Mouse (Mus musculus) A20 (cell line): ENCODE measurements around the gene Adam33.
"Not testable (repeated sequence)": the region's sequence is repeated elsewhere in the genome, so short reads cannot be mapped to it uniquely, and the experiment has no call there.

Experiments
- DNase-seq: peaks from one replicate; pipeline ENCODE4 v3.0.0-alpha.2; 2011; ENCODE audit warnings: low read depth, low spot score

Gene Adam33

DNA sequence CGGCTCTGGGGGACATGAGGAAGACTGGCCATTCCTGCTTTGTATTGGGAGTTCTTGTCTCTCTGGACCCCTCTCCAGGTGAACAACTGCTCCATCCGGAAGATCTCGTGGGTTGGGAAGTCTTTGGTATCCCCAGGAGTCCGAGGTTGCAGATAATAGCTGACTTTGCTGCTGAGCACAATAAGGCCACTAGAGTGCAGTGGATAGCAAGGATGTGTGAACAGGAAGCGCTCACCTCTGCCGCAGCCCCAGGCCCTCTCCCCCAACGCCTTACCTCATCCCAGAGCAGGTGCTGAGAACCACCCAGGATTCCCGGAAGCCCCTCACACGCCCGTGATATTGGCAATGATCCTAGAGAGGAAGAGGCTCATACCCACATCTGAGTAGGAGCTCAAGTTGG lies 7.4 kb downstream of the Adam33 start:
- no peak for DNase-seq

DNA sequence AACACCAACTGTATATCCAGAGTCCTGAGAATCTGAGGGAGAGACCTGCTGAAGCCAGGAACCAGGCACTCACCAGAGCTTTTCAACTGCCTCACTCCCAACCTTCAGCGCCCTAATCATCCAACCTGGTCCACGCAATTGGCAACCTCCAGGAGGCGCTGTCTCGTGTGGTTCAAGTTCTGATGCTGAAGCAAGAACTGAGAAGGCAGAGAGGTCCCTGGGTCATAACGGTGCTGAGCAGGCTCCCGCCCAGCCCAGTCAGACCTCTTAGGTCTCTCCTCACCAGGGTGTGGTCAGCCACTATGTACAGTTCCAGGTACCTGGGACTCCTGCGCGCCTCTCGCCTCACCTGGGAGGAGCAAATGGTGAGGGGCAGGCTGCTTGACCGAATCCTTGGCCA lies 8.0 kb downstream of the Adam33 start:
- peak; percentile 32 for DNase-seq

DNA sequence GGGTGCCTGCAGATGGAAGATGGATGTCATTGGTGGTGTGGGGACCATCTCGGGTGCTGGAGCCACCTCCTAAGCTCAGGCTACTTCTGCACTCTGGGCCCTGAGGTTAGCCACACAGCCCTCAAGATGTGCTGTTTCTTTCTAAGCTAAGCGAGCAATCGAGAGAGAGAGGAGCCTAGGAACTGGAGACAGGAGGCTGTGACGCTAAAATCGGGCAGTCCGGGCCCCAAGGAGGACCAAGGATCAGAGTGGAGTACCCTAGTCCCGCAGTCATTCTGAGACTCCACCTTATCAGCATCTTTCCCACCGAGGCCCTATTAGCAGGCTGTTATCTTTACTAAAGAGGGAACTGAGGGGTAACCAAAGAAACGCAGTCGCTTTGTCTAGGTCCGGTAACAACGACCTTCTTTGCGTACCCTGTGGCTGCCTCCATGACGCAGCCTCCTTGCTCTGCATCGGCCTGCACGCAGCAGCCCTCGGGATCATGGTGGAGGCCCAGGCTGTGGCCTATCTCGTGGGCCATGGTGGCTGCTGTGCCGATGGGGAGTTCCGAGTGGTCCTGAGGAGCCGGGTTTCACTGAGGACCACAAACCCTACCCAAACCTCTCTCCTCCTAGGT lies 8.9 kb downstream of the Adam33 start:
- no peak for DNase-seq

DNA sequence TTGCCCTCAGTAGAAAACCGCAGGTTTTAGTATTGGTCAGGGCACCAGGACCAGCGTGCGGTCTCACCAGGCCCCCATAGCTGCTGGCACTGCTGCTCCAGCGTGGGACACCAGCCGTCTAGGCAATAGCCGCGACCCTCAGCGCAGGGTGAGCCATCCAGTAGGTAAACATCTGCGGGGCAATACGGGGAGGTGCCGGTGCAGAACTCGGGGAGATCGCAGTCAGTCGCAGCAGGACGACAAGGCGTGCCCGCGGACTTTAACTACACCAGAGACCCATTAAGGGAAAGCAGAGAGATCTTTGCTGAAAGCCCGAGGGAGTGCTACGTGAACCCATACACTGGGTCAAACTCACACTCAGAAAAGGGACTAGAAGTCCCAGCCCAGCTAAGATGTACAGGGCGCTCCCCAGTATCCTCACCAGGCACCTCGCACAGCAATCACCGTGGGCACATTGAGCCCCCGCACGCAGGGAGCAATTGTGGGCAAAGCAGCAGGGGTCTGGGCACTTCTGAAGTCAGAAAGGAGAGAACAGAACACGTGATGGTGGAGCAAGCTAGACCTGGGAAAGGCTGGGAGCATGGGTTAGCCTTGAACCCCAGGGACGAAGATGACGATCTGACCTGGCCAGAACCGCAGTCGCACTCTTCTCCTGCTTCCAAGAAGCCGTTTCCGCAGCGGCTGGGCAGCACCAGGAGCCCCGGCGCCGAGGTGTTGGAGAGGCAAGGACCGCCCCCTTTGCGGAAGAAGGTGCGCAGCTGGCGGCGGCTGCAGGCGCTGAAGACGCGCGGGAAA lies 9.6 kb downstream of the Adam33 start:
- no peak for DNase-seq

- no peak for DNase-seq
Observed at GRCm38 (mm10) chr2:131052862-131053418, 10.7 kb downstream of the Adam33 start.

GRCm38 (mm10) chr2:131052043-131052442 lies 11.6 kb downstream of the Adam33 start:
- DNase-seq: no peak

DNA sequence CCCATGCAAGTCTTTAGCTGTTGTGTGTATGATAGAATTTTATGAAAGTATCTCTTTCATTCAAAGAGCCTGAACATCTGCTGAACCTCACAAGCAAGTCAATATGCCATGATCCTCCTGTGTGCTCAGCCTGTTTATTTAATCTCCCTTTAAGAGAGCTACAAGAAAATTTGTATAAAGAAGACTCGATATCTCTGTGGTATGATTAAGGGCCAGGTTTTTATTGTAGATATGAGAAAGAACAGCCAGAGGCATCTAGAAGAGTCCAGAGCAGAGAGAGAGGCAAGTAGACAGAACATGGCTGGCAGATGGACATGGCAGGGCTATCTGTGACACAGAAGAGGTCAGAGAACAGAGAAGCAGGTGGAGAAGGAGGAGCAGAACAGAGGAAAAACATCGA lies 17.6 kb downstream of the Adam33 start:
- DNase-seq: no peak

DNA sequence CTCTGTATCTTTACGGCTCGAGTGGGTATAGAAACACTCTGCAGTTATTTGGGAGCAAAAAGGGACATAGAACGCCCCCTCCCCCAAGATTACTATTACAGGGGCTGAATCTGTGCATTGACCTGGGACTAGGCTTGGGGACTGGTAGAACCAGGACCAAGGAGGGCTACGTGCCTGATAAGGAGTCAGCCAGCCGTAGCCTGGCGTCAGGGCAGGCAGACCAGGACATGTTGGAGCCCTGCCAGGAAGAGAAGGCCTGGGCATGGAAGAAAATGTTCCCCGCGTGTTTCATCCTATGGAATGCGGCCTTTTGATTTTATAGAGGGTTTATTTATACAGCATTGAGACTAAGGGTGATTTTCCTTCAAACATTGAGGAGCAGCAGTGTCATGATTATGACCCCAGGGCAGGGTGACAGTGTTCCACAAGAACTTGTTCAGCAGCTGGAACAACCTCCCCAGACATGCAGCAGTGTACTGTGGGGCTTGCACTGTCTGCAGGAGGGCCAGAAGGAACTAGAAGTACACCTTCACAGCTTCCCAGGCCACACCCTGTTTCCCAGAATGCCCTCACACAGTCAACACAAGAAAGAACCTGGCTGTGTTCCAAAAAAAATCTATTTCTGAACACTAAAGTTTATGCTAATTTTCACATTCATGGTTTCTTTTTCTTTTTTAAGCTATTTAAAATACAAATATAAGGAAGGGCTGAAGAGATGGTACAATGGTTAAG lies 18.5 kb downstream of the Adam33 start:
- no peak for DNase-seq

- no peak for DNase-seq
Observed at GRCm38 (mm10) chr2:131044354-131044852, 19.2 kb downstream of the Adam33 start.

DNA sequence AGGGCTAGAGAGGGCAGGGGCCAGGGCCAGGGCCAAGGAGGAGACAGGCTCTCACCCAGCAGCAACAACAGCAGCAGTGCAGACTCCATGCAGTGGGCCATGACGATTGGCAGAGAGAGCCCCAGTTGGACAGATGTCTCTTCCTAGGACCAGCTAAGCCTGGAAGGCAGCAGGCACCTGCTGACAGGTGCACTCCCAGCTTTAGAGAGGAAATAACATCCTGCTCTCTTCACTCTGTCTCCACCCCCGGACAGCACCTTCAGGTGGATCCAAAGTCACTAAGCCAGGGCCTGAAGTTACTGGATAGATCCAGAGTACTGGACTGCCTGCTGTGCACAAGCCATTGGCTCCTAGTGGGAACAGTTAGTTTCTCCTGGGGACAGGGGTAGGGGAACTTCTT lies 20.6 kb downstream of the Adam33 start, which contains the start of gene Gfra4:
Gene Gfra4 (minus strand): TSS at position 101 of the 400 bp plus-strand sequence.
- no peak for DNase-seq

DNA sequence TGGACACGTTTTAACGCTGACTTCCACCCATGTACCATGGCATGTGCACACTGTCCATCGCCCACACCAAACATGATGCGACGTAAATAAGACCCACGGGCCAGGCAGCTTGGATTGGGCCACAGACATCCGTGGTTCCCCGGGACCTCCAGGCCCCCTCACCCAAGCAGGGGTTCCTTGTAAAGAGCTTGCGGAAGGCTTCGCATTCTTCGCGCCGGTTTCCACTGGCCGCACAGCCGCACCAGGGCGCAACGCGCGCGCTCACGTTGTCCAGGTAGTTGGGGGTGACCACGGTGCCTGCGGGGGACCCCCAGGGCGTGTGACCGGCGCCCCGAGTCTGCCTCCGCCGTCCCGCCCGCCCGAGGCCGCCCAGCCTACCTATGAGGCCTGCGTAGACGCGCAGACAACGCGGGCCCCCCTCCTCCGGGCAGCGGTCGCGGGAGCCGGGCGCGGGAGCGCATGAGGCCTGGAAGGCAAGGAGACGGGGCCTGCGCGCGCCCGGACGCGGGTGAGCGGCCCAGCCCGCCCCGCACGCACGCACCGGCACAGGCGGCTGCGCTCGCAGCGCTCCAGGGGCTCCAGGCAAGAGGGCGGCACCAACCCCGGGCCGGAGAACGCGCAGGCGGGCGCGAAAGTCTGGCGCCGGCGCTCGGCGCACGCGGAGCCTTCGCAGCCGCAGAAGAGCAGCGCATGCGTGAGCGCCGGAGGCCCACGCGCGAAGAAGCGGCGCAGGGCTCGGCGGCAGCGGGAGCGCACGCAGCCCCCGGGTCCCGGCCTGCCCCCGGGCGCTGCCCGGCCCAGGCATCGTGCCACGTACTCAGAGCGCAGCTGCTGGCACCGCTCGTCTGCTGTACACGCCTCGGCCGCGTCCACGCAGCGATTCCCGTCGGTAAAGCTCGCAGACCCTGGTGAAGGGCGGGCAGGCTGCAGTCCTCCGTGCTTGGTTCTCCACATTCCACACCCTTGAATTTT lies 22.5 kb downstream of the Adam33 start:
- no peak for DNase-seq

GRCm38 (mm10) chr2:131038675-131039074 lies 24.9 kb downstream of the Adam33 start:
- DNase-seq: no peak

DNA sequence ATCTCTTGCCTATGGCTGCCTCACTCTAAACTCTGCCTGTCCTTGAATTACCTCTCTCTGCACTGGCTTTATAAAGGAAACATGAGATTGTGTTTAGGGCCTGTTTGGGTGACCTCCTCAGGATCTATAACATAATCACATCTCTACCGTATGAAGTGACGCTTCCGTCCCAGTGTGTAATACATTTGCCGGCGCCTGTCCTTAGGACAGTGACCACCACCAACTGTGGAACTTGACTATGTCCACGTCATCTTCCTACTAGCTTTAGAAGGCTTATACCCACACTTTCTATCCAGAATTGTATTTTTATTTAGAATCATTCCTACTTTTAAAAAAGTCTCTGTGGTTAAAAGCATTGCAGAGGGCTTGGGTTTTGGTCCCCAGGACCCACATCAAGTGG lies 25.4 kb downstream of the Adam33 start:
- no peak for DNase-seq

- DNase-seq: peak; percentile 82
Observed at GRCm38 (mm10) chr2:131037226-131037990, 26.2 kb downstream of the Adam33 start.

DNA sequence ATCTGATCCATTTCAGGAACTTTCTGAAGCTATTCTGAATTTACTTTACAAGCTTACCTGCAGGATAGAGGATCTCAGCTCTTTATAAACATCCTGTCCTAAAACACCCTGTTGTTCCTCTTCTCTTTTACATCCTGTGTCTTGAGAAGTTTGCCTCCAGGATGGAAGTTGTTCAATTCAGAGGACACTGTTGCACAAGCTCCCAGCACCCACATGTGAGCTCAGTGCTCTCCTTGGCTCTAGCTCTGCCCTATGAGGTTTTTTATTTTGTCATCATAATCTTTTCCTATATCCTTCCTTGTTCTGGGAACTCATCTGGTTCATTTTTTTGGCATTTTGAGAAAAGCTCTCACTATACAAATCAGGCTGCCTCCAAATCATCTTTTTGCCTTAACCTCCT lies 26.9 kb downstream of the Adam33 start:
- peak; percentile 22 for DNase-seq

DNA sequence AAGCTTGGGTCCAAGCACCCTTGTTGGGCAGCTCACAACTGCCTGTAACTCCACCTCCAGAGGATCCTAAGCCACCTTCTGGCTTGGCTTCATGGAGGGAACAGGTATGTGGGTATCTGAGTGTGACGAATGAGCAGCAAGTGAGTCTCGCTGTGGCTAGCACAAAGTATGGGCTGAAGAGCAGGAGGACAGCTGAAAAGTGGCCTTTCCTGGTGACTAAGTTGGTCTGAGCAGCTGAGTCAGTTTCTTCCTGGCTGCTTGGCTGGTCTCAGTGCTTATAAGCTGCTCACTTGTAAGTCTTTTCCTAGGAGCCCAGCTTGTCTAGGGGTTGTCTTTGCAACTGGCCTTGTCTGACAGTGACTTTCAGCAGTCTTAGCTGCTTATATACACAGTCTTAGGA lies 27.3 kb downstream of the Adam33 start:
- DNase-seq: no peak

GRCm38 (mm10) chr2:131031406-131031805 lies 32.2 kb downstream of the Adam33 start:
- not testable (repeated sequence) for DNase-seq

- DNase-seq: no peak
Observed at GRCm38 (mm10) chr2:131030998-131031397, 32.6 kb downstream of the Adam33 start.

DNA sequence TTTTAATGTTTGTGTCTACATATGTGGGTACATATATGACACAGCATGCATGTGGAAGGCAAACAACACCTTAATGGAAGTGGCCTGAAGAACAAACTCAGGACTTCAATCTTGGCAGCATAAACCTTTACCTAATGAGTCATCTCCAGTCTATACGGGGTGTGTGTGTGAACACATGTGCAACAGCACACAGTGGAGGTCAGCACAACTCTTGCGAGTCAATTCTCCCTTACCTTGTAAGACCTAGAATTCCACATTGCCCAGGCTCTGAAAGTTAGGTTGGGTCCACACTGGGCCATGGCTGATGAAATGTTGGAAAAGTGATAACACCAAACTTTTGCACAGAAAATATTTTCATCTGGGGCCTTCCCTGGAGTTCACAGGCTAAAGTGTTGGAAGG lies 33.1 kb downstream of the Adam33 start:
- no peak for DNase-seq
